8 mouse cellular contexts compared by ENCODE assay signal in the genomic region with DNA sequence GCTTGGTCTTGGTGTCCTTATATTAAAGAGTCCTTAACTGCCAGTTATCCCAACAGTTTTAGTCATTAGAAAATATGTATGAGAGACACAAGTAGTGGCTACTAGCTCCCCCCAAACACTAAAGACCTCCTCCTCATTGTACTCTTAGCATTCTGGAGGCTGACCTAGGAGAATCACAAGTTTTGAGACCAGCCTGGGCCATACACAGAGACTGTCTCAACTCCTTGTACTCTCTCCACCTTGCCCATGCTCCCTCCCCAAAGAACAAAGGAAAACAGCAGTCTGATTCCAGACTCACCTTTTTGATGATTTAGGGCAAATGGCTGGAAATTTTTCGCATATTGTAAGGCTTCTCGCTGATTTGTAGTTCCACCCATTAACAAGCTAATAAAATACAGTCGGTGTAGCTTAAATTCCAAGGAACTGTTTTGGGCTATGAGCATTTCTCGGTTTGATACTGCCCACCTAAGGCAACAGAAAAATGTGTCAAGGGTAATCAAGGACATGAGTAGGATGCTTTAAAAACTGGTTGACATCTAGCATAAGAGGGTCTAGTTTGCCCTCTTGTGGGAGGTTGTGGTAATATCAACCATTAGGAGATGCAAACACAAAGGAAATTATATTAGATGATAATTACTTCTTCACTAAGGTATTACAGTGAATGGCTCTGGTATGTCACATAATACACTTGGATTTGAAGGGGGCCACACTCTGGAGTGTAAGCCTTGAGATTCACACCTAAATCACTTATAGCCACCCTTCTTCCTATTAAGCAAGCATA. TPM values are rescaled to one million over a fixed set of nuclear protein-coding genes. Genes with fewer than 3 reads are reported as not detected.
DNase-seq lines count a peak whose midpoint lies in the region; ATAC-seq and TF ChIP-seq lines count a peak whose summit lies in the region.

No protein-coding gene starts in this region.

- no peaks in the 10 kb centered on the region for H3K27me3 ChIP-seq in forebrain, embryonic 14.5 days (replicated peaks; ENCODE audit: control insufficient read depth, insufficient read depth, low read length)
- no peaks in the 10 kb centered on the region for H3K27me3 ChIP-seq in forebrain, embryonic 12.5 days
- H3K27me3 ChIP-seq in liver, embryonic 14.5 days (ENCODE audit: control insufficient read depth, insufficient read depth, low read length): no peaks in the 10 kb centered on the region
- H3K27me3 ChIP-seq in liver, embryonic 12.5 days (replicated peaks): no peaks in the 10 kb centered on the region
- H3K27me3 ChIP-seq in hindbrain, embryonic 16.5 days (replicated peaks; ENCODE audit: control insufficient read depth, insufficient read depth, low read length): no peaks in the 10 kb centered on the region
- no peaks in the 10 kb centered on the region for H3K27me3 ChIP-seq in stomach, postnatal 0 days (ENCODE audit: control insufficient read depth, insufficient read depth, low read length)

- WGBS in forebrain, embryonic 14.5 days: 85% methylated on average over 4 of the region's 4 CpGs
- 87% methylated on average over 4 of the region's 4 CpGs for WGBS in forebrain, embryonic 12.5 days
- 74% methylated on average over 4 of the region's 4 CpGs for WGBS in liver, embryonic 14.5 days (ENCODE audit: insufficient replicate concordance)
- WGBS in liver, embryonic 12.5 days (ENCODE audit: insufficient replicate concordance): 79% methylated on average over 4 of the region's 4 CpGs
- 75% methylated on average over 4 of the region's 4 CpGs for WGBS in hindbrain, embryonic 16.5 days
- 82% methylated on average over 4 of the region's 4 CpGs for WGBS in stomach, postnatal 0 days

- no peak for TF ChIP-seq EP300 in liver, embryonic 14.5 days (IDR thresholded peaks at IDR 0.05; ENCODE audit: low read depth)
- no peak for TF ChIP-seq EP300 in stomach, postnatal 0 days (optimal IDR thresholded peaks at IDR 0.05)

- no peak overlapping the region for H3K4me2 ChIP-seq in forebrain, embryonic 14.5 days (ENCODE audit: low read length)
- H3K4me2 ChIP-seq in forebrain, embryonic 12.5 days: no peak overlapping the region
- H3K4me2 ChIP-seq in liver, embryonic 14.5 days (ENCODE audit: low read depth): no peak overlapping the region
- no peak overlapping the region for H3K4me2 ChIP-seq in liver, embryonic 12.5 days
- no peak overlapping the region; the same call in 1 of the 2 replicates for H3K4me2 ChIP-seq in hindbrain, embryonic 16.5 days (ENCODE audit: low read length)
- H3K4me2 ChIP-seq in stomach, postnatal 0 days (replicated peaks; ENCODE audit: low read depth): no peak overlapping the region

- TF ChIP-seq CTCF in liver, embryonic 14.5 days (IDR thresholded peaks at IDR 0.05; ENCODE audit: low read depth): peak; percentile 52; the same call in 1 of the 2 replicates
- TF ChIP-seq CTCF in stomach, postnatal 0 days (IDR thresholded peaks at IDR 0.05; ENCODE audit: low read depth): peak; percentile 84

- H3K27ac ChIP-seq in forebrain, embryonic 14.5 days (ENCODE audit: low read depth, low read length): no peak overlapping the region
- H3K27ac ChIP-seq in forebrain, embryonic 12.5 days: no peak overlapping the region
- H3K27ac ChIP-seq in liver, embryonic 14.5 days: no peak overlapping the region
- H3K27ac ChIP-seq in liver, embryonic 12.5 days: no peak overlapping the region
- H3K27ac ChIP-seq in hindbrain, embryonic 16.5 days (ENCODE audit: low read depth, low read length): 0 out of 2 replicates have a peak overlapping the region, but pooled peaks have one; percentile 4
- no peak overlapping the region for H3K27ac ChIP-seq in stomach, postnatal 0 days (replicated peaks)

- peak; percentile 62 for ATAC-seq in forebrain, embryonic 14.5 days
- ATAC-seq in forebrain, embryonic 12.5 days (ENCODE audit: low FRiP score): no peak
- ATAC-seq in liver, embryonic 14.5 days (ENCODE audit: insufficient read depth): no peak
- no peak for ATAC-seq in liver, embryonic 12.5 days
- ATAC-seq in hindbrain, embryonic 16.5 days: peak; percentile 82
- ATAC-seq in stomach, postnatal 0 days (ENCODE audit: low FRiP score, low TSS enrichment): no peak

- H3K9me3 ChIP-seq in forebrain, embryonic 14.5 days (replicated peaks; ENCODE audit: control insufficient read depth, low read length): no peaks in the 10 kb centered on the region
- H3K9me3 ChIP-seq in forebrain, embryonic 12.5 days: no peaks in the 10 kb centered on the region
- H3K9me3 ChIP-seq in liver, embryonic 14.5 days (ENCODE audit: control insufficient read depth, low read length): no peaks in the 10 kb centered on the region
- no peaks in the 10 kb centered on the region for H3K9me3 ChIP-seq in liver, embryonic 12.5 days (replicated peaks)
- no peaks in the 10 kb centered on the region for H3K9me3 ChIP-seq in hindbrain, embryonic 16.5 days (ENCODE audit: control insufficient read depth, low read length)
- no peaks in the 10 kb centered on the region for H3K9me3 ChIP-seq in stomach, postnatal 0 days (ENCODE audit: control insufficient read depth, low read length)

- H3K4me3 ChIP-seq in forebrain, embryonic 14.5 days (ENCODE audit: low read depth, low read length): no peak overlapping the region
- H3K4me3 ChIP-seq in forebrain, embryonic 12.5 days (replicated peaks): no peak overlapping the region
- H3K4me3 ChIP-seq in liver, embryonic 14.5 days (ENCODE audit: insufficient read depth in 1 of 2, low read depth in 2 of 2, low read length in 2 of 2): no peak overlapping the region
- H3K4me3 ChIP-seq in liver, embryonic 12.5 days: no peak overlapping the region
- no peak overlapping the region for H3K4me3 ChIP-seq in hindbrain, embryonic 16.5 days (ENCODE audit: low read length)
- no peak overlapping the region for H3K4me3 ChIP-seq in stomach, postnatal 0 days (ENCODE audit: low read depth, low read length)

- no peaks in the 10 kb centered on the region for H3K4me1 ChIP-seq in forebrain, embryonic 14.5 days (ENCODE audit: control insufficient read depth, insufficient read depth, low read length)
- no peaks in the 10 kb centered on the region for H3K4me1 ChIP-seq in forebrain, embryonic 12.5 days
- no peaks in the 10 kb centered on the region for H3K4me1 ChIP-seq in liver, embryonic 14.5 days (replicated peaks; ENCODE audit: control insufficient read depth in 2 of 2, insufficient read depth in 2 of 2, low read length in 1 of 2)
- H3K4me1 ChIP-seq in liver, embryonic 12.5 days: no peaks in the 10 kb centered on the region
- H3K4me1 ChIP-seq in hindbrain, embryonic 16.5 days (ENCODE audit: control insufficient read depth, insufficient read depth, low read depth, low read length): no peaks in the 10 kb centered on the region
- no peaks in the 10 kb centered on the region for H3K4me1 ChIP-seq in stomach, postnatal 0 days (replicated peaks; ENCODE audit: control insufficient read depth, insufficient read depth)

- DNase-seq in forebrain, embryonic 14.5 days (ENCODE audit: low spot score): peak; percentile 70
- DNase-seq in liver, embryonic 14.5 days (ENCODE audit: low read depth in 3 of 3, low spot score in 3 of 3): no peak
- DNase-seq in brain, adult 2 months (ENCODE audit: low read depth, low spot score): peak; percentile 70
- DNase-seq in stomach, postnatal 0 days (ENCODE audit: low spot score): no peak
- DNase-seq in frontal cortex, postnatal 10 days (ENCODE audit: low spot score in 2 of 2): no peak

- H3K9ac ChIP-seq in forebrain, embryonic 14.5 days (ENCODE audit: low read length): no peak overlapping the region
- no peak overlapping the region for H3K9ac ChIP-seq in forebrain, embryonic 12.5 days
- H3K9ac ChIP-seq in liver, embryonic 14.5 days (replicated peaks): no peak overlapping the region
- H3K9ac ChIP-seq in liver, embryonic 12.5 days: no peak overlapping the region
- H3K9ac ChIP-seq in hindbrain, embryonic 16.5 days (ENCODE audit: low read depth, low read length): no peak overlapping the region
- H3K9ac ChIP-seq in stomach, postnatal 0 days (ENCODE audit: low read length): no peak overlapping the region

- H3K36me3 ChIP-seq in forebrain, embryonic 14.5 days (ENCODE audit: control insufficient read depth, insufficient read depth, low read length): peaks cover 18% of the 10 kb centered on the region
- H3K36me3 ChIP-seq in forebrain, embryonic 12.5 days (replicated peaks): peaks cover 25% of the 10 kb centered on the region
- H3K36me3 ChIP-seq in liver, embryonic 14.5 days (replicated peaks; ENCODE audit: control insufficient read depth, insufficient read depth, low read depth): peaks cover 3% of the 10 kb centered on the region; the same call in 1 of the 2 replicates
- H3K36me3 ChIP-seq in liver, embryonic 12.5 days: peaks cover 46% of the 10 kb centered on the region
- H3K36me3 ChIP-seq in hindbrain, embryonic 16.5 days (ENCODE audit: control insufficient read depth, insufficient read depth, low read length): 0 out of 2 replicates have a peak, but pooled peaks cover 4% of the 10 kb centered on the region
- peaks cover 3% of the 10 kb centered on the region; the same call in 1 of the 2 replicates for H3K36me3 ChIP-seq in stomach, postnatal 0 days (ENCODE audit: control insufficient read depth, insufficient read depth, low read length)

RNA-seq across cellular contexts. Expression of gene Cd8a, which starts 25.8 kb away (rescaled TPM):
- polyA plus RNA-seq in forebrain, embryonic 14.5 days (2014; fragmentation: Nextera tagmentation; extraction: Ambion mirVana): not detected in 2 replicates
- polyA plus RNA-seq in forebrain, embryonic 12.5 days (2016; fragmentation: Nextera tagmentation; extraction: Ambion mirVana): not detected in 2 replicates
- polyA plus RNA-seq in liver, embryonic 14.5 days (2012; rRNA removed): not detected in 2 replicates
- not detected in 2 replicates for polyA plus RNA-seq in liver, embryonic 14.5 days (2014; fragmentation: Nextera tagmentation; extraction: Ambion mirVana)
- not detected in 2 replicates for polyA plus RNA-seq in liver, embryonic 12.5 days (2016; fragmentation: Nextera tagmentation; extraction: Ambion mirVana)
- not detected in 2 replicates for polyA plus RNA-seq in hindbrain, embryonic 16.5 days (2015; fragmentation: Nextera tagmentation; extraction: Ambion mirVana)
- polyA plus RNA-seq in stomach, postnatal 0 days (2015; fragmentation: Nextera tagmentation; extraction: Ambion mirVana): 0.04 TPM in 1 of 2 replicates, not detected in the other

RNA-seq across cellular contexts. Expression of gene Rmnd5a, which starts 41.4 kb away (rescaled TPM):
- 4.5 and 5.8 TPM in 2 replicates for polyA plus RNA-seq in forebrain, embryonic 14.5 days (2014; fragmentation: Nextera tagmentation; extraction: Ambion mirVana)
- polyA plus RNA-seq in forebrain, embryonic 12.5 days (2016; fragmentation: Nextera tagmentation; extraction: Ambion mirVana): 11.0 and 13.8 TPM in 2 replicates
- polyA plus RNA-seq in liver, embryonic 14.5 days (2012; rRNA removed): 10.3 and 14.8 TPM in 2 replicates
- polyA plus RNA-seq in liver, embryonic 14.5 days (2014; fragmentation: Nextera tagmentation; extraction: Ambion mirVana): 4.5 and 4.7 TPM in 2 replicates
- 11.6 and 12.3 TPM in 2 replicates for polyA plus RNA-seq in liver, embryonic 12.5 days (2016; fragmentation: Nextera tagmentation; extraction: Ambion mirVana)
- polyA plus RNA-seq in hindbrain, embryonic 16.5 days (2015; fragmentation: Nextera tagmentation; extraction: Ambion mirVana): 7.7 and 8.1 TPM in 2 replicates
- 11.3 and 13.5 TPM in 2 replicates for polyA plus RNA-seq in stomach, postnatal 0 days (2015; fragmentation: Nextera tagmentation; extraction: Ambion mirVana)

Comparison
In these comparisons a context has a peak if more than half of its experiments do, and no peak if none do; other contexts are left out.
1. ATAC-seq: peak in forebrain, embryonic 14.5 days (single experiment) and hindbrain, embryonic 16.5 days (single experiment); none in forebrain, embryonic 12.5 days (single experiment), liver, embryonic 14.5 days (single experiment), liver, embryonic 12.5 days (single experiment) and stomach, postnatal 0 days (single experiment).
2. DNase-seq: peak in forebrain, embryonic 14.5 days (single experiment) and brain, adult 2 months (single experiment); none in liver, embryonic 14.5 days (0 of 3), stomach, postnatal 0 days (single experiment) and frontal cortex, postnatal 10 days (0 of 2).